Comparison of ENCODE assay signal across 8 mouse cellular contexts in the genomic region with DNA sequence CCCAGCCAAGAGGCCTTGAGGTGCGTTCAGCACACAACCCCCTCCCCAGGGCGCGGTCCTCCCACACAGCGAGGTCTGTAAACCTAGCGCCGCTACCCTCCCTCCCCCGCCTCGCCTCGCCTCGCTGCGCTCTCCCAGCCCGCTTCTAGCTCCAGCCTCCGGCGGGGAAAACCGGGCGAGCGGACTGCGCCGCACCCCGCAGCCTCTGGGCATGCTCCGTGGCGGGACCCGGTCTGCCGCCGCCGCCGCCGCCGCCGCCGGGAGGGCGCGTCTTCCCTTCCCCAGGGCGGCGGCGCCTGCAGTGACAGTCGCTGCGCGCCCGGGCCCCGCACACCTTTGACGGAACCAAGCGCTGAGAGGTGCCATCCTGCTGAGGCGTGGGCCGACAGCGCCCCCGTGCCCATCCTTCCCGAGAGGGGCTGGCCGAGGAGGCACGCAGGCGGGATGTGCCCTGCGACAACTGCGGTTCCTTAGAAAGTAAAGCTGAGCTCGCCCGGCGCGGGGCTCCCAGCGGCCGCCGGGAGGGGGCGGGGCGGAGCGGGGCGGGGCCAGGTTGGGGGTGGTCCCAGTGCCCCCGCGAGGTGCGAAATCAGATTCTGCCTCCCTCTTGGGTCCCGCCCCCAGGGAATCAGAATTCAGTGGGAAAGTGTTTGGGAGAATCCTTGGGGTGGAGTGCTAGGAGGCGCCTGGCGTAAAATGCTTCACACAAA.
DNase-seq lines count a peak whose midpoint lies in the region; ATAC-seq lines count a peak whose summit lies in the region.

No protein-coding gene starts in this region.

- H3K27ac ChIP-seq in hindbrain, embryonic 16.5 days (ENCODE audit: low read depth, low read length), result peak overlapping the region; percentile 70

- peak; percentile 75 to 94 for DNase-seq in adrenal gland, adult (ENCODE audit: inconsistent age in 2 of 2, low spot score in 1 of 2)
- DNase-seq in embryo, embryonic 10.5 days (ENCODE audit: low spot score), result peak; percentile 92
- DNase-seq in gastrocnemius, adult 8-10 months (ENCODE audit: low spot score in 2 of 2), result peak; percentile 29 to 35
- DNase-seq in left cerebral cortex, adult 11 months (ENCODE audit: low spot score), result peak; percentile 58
- peak; percentile 85 for DNase-seq in lung, postnatal 36 days
- peak; percentile 69 to 80 for DNase-seq in right cerebral cortex, adult 2 months (ENCODE audit: low spot score in 2 of 2)
- peak; percentile 65 for DNase-seq in urinary bladder, postnatal 36 days (ENCODE audit: low spot score in 2 of 2)

- H3K9me3 ChIP-seq in hindbrain, embryonic 16.5 days (ENCODE audit: control insufficient read depth, low read length), result no peaks in the 10 kb centered on the region

- no peaks in the 10 kb centered on the region for H3K36me3 ChIP-seq in hindbrain, embryonic 16.5 days (ENCODE audit: control insufficient read depth, insufficient read depth, low read length)

- H3K27me3 ChIP-seq in hindbrain, embryonic 16.5 days (replicated peaks; ENCODE audit: control insufficient read depth, insufficient read depth, low read length), result no peaks in the 10 kb centered on the region

- peaks cover 4% of the 10 kb centered on the region; the same call in 1 of the 2 replicates for H3K4me1 ChIP-seq in hindbrain, embryonic 16.5 days (ENCODE audit: control insufficient read depth, insufficient read depth, low read depth, low read length)

- ATAC-seq in hindbrain, embryonic 16.5 days, result peak; percentile 88

- 1% methylated on average over 60 of the region's 70 CpGs for WGBS in hindbrain, embryonic 16.5 days

- H3K9ac ChIP-seq in hindbrain, embryonic 16.5 days (ENCODE audit: low read depth, low read length), result peak overlapping the region; percentile 69

- peak overlapping the region; percentile 98 for H3K4me2 ChIP-seq in hindbrain, embryonic 16.5 days (ENCODE audit: low read length)

- peak overlapping the region; percentile 79 for H3K4me3 ChIP-seq in hindbrain, embryonic 16.5 days (ENCODE audit: low read length)

Comparison
In these comparisons a context has a peak if more than half of its experiments do, and no peak if none do; other contexts are left out.
1. Peak in every context shown above with its lines: DNase-seq, ATAC-seq, H3K4me3 ChIP-seq and H3K27ac ChIP-seq.
2. DNase-seq: peak in every context shown above with its lines; median percentile 92 in embryo, embryonic 10.5 days; 85 in lung, postnatal 36 days; 84 in adrenal gland, adult; 74 in right cerebral cortex, adult 2 months; 65 in urinary bladder, postnatal 36 days; 58 in left cerebral cortex, adult 11 months; 32 in gastrocnemius, adult 8-10 months.